Mouse (Mus musculus): Measurements from ENCODE around the gene Lalba. TPM values are rescaled to one million over a fixed set of nuclear protein-coding genes. Genes with fewer than 3 reads are reported as not detected.
A peak's percentile ranks its signal among the peaks of the same experiment; 100 is the strongest.

The Lalba gene
- polyA plus RNA-seq, 1 experiment from 2014 or later: 0.57 TPM

DNA sequence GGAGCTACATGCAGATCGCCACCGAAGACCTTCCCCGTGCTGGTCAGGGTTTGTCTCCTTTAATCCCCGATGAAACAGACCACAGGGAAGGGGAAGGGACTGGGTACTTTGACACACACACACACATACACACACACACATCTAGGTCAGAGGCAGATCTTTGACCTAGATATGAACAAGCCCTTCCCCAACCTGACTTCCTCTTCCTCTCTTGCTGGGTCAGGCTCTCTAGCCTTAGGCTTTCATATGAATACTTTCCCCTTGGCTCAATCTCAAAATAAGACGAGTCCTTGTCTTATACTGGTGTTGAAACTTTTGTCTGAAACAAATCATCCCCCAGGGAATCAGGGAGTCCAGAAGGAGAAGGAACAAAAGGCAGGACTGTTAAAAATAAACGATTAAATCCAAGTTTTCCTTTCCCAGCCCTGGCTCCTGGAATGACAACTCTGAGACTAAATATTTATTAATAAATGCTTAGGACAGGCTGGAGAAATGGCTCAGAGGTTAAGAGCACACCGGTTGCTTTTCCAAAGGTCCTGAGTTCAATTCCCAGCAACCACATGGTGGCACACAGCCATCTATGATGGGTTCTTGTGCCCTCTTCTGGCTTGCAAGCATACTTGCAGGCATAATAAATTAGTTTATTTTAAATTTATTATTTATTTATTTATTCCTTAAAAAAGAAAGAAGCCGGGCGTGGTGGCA lies 23.9 kb upstream of the Lalba start:
- Histone ChIP-seq H3K9ac (ENCODE audit: low read length) (no peak overlapping the region), H3K27me3 (replicated peaks; ENCODE audit: control insufficient read depth, insufficient read depth, low read length) (no peaks in the 10 kb centered on the region), H3K4me2 (ENCODE audit: low read length) (no peak overlapping the region), H3K4me3 (ENCODE audit: low read depth, low read length) (no peak overlapping the region), H3K27ac (ENCODE audit: low read depth) (no peak overlapping the region), H3K36me3 (ENCODE audit: control insufficient read depth, insufficient read depth, low read length) (no peaks in the 10 kb centered on the region), H3K4me1 (replicated peaks; ENCODE audit: control insufficient read depth, insufficient read depth, low read length) (peaks cover 6% of the 10 kb centered on the region; the same call in 1 of the 2 replicates), H3K9me3 (ENCODE audit: control insufficient read depth, low read length) (no peaks in the 10 kb centered on the region)
- WGBS: 70% methylated on average over 9 of the region's 9 CpGs
- ATAC-seq (replicated peaks; ENCODE audit: low FRiP score, low TSS enrichment, low read depth): no peak
- DNase-seq (ENCODE audit: low spot score): no peak

DNA sequence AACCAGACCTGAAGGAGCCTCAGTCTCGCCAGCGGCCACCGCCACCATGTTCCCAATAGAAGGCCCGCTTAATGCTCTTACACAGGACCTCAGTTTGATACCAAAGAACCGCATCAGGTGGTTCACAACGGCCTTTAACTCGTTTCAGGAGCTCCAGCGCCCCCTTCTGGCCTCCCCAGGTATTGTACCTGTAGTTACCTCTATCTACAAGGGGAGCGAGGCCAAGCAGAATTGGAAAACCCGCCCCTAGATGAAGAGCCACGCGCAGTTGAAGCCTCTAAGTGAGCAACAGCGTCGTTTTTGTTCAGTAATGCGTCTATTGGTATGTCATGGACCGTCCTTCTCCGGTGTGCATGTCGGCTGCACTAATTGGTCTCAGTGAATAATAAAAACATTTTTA lies 22.0 kb upstream of the Lalba start:
- H3K4me3 ChIP-seq (ENCODE audit: low read depth, low read length): no peak overlapping the region
- no peaks in the 10 kb centered on the region for H3K9me3 ChIP-seq (ENCODE audit: control insufficient read depth, low read length)
- 16% methylated on average over 18 of the region's 18 CpGs for WGBS
- H3K36me3 ChIP-seq (ENCODE audit: control insufficient read depth, insufficient read depth, low read length): no peaks in the 10 kb centered on the region
- DNase-seq (ENCODE audit: low spot score): peak; percentile 89
- no peak for ATAC-seq (replicated peaks; ENCODE audit: low FRiP score, low TSS enrichment, low read depth)
- no peak overlapping the region for H3K27ac ChIP-seq (ENCODE audit: low read depth)
- H3K9ac ChIP-seq (ENCODE audit: low read length): no peak overlapping the region
- no peaks in the 10 kb centered on the region for H3K4me1 ChIP-seq (replicated peaks; ENCODE audit: control insufficient read depth, insufficient read depth, low read length)
- no peaks in the 10 kb centered on the region for H3K27me3 ChIP-seq (replicated peaks; ENCODE audit: control insufficient read depth, insufficient read depth, low read length)
- no peak overlapping the region for H3K4me2 ChIP-seq (ENCODE audit: low read length)

- H3K4me2 ChIP-seq (ENCODE audit: low read length): no peak overlapping the region
- ATAC-seq (replicated peaks; ENCODE audit: low FRiP score, low TSS enrichment, low read depth): no peak
Observed at GRCm38 (mm10) chr15:98503317-98503716, 20.8 kb upstream of the Lalba start.

GRCm38 (mm10) chr15:98497631-98498030 lies 15.1 kb upstream of the Lalba start:
- no peak overlapping the region for H3K4me2 ChIP-seq (ENCODE audit: low read length)
- WGBS: 79% methylated on average over 17 of the region's 17 CpGs

More at GRCm38 (mm10) chr15:98503317-98503716, 20.8 kb upstream of the Lalba start:
- Histone ChIP-seq H3K27ac (ENCODE audit: low read depth) (no peak overlapping the region), H3K36me3 (ENCODE audit: control insufficient read depth, insufficient read depth, low read length) (no peaks in the 10 kb centered on the region), H3K9me3 (ENCODE audit: control insufficient read depth, low read length) (no peaks in the 10 kb centered on the region), H3K4me1 (replicated peaks; ENCODE audit: control insufficient read depth, insufficient read depth, low read length) (no peaks in the 10 kb centered on the region), H3K4me3 (ENCODE audit: low read depth, low read length) (no peak overlapping the region), H3K27me3 (replicated peaks; ENCODE audit: control insufficient read depth, insufficient read depth, low read length) (no peaks in the 10 kb centered on the region), H3K9ac (ENCODE audit: low read length) (no peak overlapping the region)
- 90% methylated on average over 3 of the region's 3 CpGs for WGBS
- no peak for DNase-seq (ENCODE audit: low spot score)

DNA sequence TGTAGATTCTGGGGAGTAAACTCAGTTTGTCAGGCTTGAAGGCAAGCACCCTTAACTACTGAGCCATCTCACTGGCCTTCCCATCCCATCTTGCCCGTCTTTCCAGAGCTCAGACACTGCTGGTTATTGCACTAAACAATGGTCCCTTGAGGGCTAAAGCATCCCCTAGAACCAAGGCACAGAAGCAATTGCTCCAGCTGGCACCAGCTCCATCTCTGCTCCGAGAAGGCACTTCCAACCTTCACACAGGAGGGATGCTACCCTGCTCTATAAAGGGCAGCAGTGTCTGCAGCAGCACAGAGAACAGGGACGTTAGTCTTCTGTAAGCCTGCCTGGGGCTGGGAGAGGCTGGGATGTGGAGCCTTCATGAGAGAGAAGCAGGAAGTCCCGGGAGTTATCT lies 9.6 kb upstream of the Lalba start, which contains the start of gene Olfr279:
Gene Olfr279, plus strand, starts transcription at position 301 of the 400 bp plus-strand sequence.
- H3K9me3 ChIP-seq (ENCODE audit: control insufficient read depth, low read length): 0 out of 2 replicates have a peak, but pooled peaks cover 6% of the 10 kb centered on the region
- H3K36me3 ChIP-seq (ENCODE audit: control insufficient read depth, insufficient read depth, low read length): no peaks in the 10 kb centered on the region
- H3K4me1 ChIP-seq (replicated peaks; ENCODE audit: control insufficient read depth, insufficient read depth, low read length): no peaks in the 10 kb centered on the region
- no peak for DNase-seq (ENCODE audit: low spot score)
- no peak within 1 kb of the TSS for H3K4me2 ChIP-seq (ENCODE audit: low read length)
- H3K9ac ChIP-seq (ENCODE audit: low read length): no peak within 1 kb of the TSS
- 50% methylated on average over 4 of the region's 4 CpGs for WGBS
- ATAC-seq (replicated peaks; ENCODE audit: low FRiP score, low TSS enrichment, low read depth): no peak
- H3K27ac ChIP-seq (ENCODE audit: low read depth): no peak within 1 kb of the TSS
- no peaks in the 10 kb centered on the region for H3K27me3 ChIP-seq (replicated peaks; ENCODE audit: control insufficient read depth, insufficient read depth, low read length)
- no peak within 1 kb of the TSS for H3K4me3 ChIP-seq (ENCODE audit: low read depth, low read length)

More at GRCm38 (mm10) chr15:98497631-98498030, 15.1 kb upstream of the Lalba start:
- H3K27ac ChIP-seq (ENCODE audit: low read depth): no peak overlapping the region
- no peak overlapping the region for H3K9ac ChIP-seq (ENCODE audit: low read length)
- no peaks in the 10 kb centered on the region for H3K9me3 ChIP-seq (ENCODE audit: control insufficient read depth, low read length)
- no peaks in the 10 kb centered on the region for H3K36me3 ChIP-seq (ENCODE audit: control insufficient read depth, insufficient read depth, low read length)
- no peaks in the 10 kb centered on the region for H3K4me1 ChIP-seq (replicated peaks; ENCODE audit: control insufficient read depth, insufficient read depth, low read length)
- ATAC-seq (replicated peaks; ENCODE audit: low FRiP score, low TSS enrichment, low read depth) (no peak), DNase-seq (ENCODE audit: low spot score) (no peak)
- H3K27me3 ChIP-seq (replicated peaks; ENCODE audit: control insufficient read depth, insufficient read depth, low read length): no peaks in the 10 kb centered on the region
- no peak overlapping the region for H3K4me3 ChIP-seq (ENCODE audit: low read depth, low read length)

DNA sequence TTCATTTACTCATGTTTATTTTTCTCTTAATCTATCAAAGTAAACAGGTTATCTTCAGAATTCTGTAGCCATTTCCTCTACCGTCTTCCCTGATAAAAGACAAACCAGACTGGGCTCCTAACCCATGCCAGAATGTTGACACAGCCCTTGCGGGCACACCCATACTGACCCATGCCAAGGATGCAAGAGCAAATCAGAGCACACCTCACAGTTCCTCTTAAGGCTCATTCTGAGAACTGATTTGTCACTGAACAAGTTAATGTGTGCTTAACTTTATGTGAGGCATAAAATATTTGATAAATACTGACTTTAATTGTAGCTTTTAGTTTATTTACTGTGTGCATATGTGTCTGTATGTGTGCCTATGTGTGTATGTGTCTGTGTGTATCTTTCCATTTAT lies 8.8 kb upstream of the Lalba start:
- H3K27ac ChIP-seq (ENCODE audit: low read depth): no peak overlapping the region
- no peaks in the 10 kb centered on the region for H3K36me3 ChIP-seq (ENCODE audit: control insufficient read depth, insufficient read depth, low read length)
- H3K9ac ChIP-seq (ENCODE audit: low read length): no peak overlapping the region
- no peaks in the 10 kb centered on the region for H3K27me3 ChIP-seq (replicated peaks; ENCODE audit: control insufficient read depth, insufficient read depth, low read length)
- WGBS: 71% methylated on average over 2 of the region's 2 CpGs
- no peak overlapping the region for H3K4me2 ChIP-seq (ENCODE audit: low read length)
- no peak overlapping the region for H3K4me3 ChIP-seq (ENCODE audit: low read depth, low read length)
- H3K4me1 ChIP-seq (replicated peaks; ENCODE audit: control insufficient read depth, insufficient read depth, low read length): no peaks in the 10 kb centered on the region
- ATAC-seq (replicated peaks; ENCODE audit: low FRiP score, low TSS enrichment, low read depth) (no peak), DNase-seq (ENCODE audit: low spot score) (no peak)
- H3K9me3 ChIP-seq (ENCODE audit: control insufficient read depth, low read length): 0 out of 2 replicates have a peak, but pooled peaks cover 6% of the 10 kb centered on the region

DNA sequence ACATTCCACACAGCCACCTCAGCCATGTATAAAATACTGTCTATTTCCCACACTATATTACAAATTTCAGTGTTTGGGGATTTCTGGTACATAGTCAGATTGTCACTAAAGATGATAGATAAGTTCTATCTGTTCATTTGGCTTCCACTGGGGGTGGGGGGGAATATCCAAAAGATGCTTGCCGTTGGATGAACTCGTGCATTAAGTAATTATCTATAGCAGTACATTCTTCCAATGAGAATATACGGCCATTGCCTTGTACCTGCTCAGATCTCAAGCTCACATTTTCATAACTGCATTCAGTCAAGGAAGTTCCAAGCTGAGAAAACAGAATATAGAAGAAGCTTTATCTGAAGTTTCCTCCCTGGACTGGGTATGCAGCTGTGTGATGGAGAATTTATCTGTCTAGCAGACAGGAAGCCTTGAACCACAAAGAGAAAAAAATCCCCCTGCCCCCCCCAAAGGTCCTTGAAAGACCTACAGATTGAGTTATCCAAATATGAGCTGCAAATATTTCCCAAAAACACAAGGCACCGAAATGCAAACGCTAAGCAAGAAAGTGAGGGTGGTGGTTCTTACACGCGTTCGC lies 4.0 kb upstream of the Lalba start:
- DNase-seq (ENCODE audit: low spot score) (no peak), ATAC-seq (replicated peaks; ENCODE audit: low FRiP score, low TSS enrichment, low read depth) (no peak)
- H3K4me2 ChIP-seq (ENCODE audit: low read length): no peak overlapping the region
- no peaks in the 10 kb centered on the region for H3K36me3 ChIP-seq (ENCODE audit: control insufficient read depth, insufficient read depth, low read length)
- H3K9ac ChIP-seq (ENCODE audit: low read length): no peak overlapping the region
- peaks cover 9% of the 10 kb centered on the region for H3K4me1 ChIP-seq (replicated peaks; ENCODE audit: control insufficient read depth, insufficient read depth, low read length)
- no peaks in the 10 kb centered on the region for H3K27me3 ChIP-seq (replicated peaks; ENCODE audit: control insufficient read depth, insufficient read depth, low read length)
- no peak overlapping the region for H3K4me3 ChIP-seq (ENCODE audit: low read depth, low read length)
- H3K27ac ChIP-seq (ENCODE audit: low read depth): no peak overlapping the region
- H3K9me3 ChIP-seq (ENCODE audit: control insufficient read depth, low read length): 0 out of 2 replicates have a peak, but pooled peaks cover 6% of the 10 kb centered on the region
- WGBS: 96% methylated on average over 8 of the region's 8 CpGs

- H3K9ac ChIP-seq (ENCODE audit: low read length): no peak overlapping the region
- H3K4me1 ChIP-seq (replicated peaks; ENCODE audit: control insufficient read depth, insufficient read depth, low read length): peaks cover 9% of the 10 kb centered on the region
- 56% methylated on average over 18 of the region's 18 CpGs for WGBS
- 0 out of 2 replicates have a peak, but pooled peaks cover 6% of the 10 kb centered on the region for H3K9me3 ChIP-seq (ENCODE audit: control insufficient read depth, low read length)
- no peaks in the 10 kb centered on the region for H3K36me3 ChIP-seq (ENCODE audit: control insufficient read depth, insufficient read depth, low read length)
- no peaks in the 10 kb centered on the region for H3K27me3 ChIP-seq (replicated peaks; ENCODE audit: control insufficient read depth, insufficient read depth, low read length)
- H3K4me2 ChIP-seq (ENCODE audit: low read length): peak overlapping the region; percentile 11; the same call in 1 of the 2 replicates
- DNase-seq (ENCODE audit: low spot score) (no peak), ATAC-seq (replicated peaks; ENCODE audit: low FRiP score, low TSS enrichment, low read depth) (no peak)
- H3K27ac ChIP-seq (ENCODE audit: low read depth): peak overlapping the region; percentile 33; the same call in 1 of the 2 replicates
- no peak overlapping the region for H3K4me3 ChIP-seq (ENCODE audit: low read depth, low read length)
Observed at GRCm38 (mm10) chr15:98483907-98484886, 1.7 kb upstream of the Lalba start.
